Mouse (Mus musculus) ES-Bruce4 (cell line): ENCODE measurements at regions not wholly inside any gene's neighbourhood (a gene's known extent, or its start where the extent isn't known, plus 50 kb on each side); places are given as distances from the start of the nearest gene placed in this dataset.

Experiments
- CTCF ChIP-seq: IDR thresholded peaks from one replicate; pipeline ENCODE4 v1.8.1; 2011; ENCODE audit warnings: low read depth, low read length
- EP300 ChIP-seq: IDR thresholded peaks from 2 replicates; pipeline ENCODE4 v1.6.1; 2011; ENCODE audit warnings: low read depth, low read length; ENCODE audit not compliant: insufficient read depth
- POLR2A ChIP-seq: IDR thresholded peaks from one replicate; pipeline ENCODE4 v1.8.1; 2011; ENCODE audit warnings: low read length; ENCODE audit not compliant: insufficient read depth

DNA sequence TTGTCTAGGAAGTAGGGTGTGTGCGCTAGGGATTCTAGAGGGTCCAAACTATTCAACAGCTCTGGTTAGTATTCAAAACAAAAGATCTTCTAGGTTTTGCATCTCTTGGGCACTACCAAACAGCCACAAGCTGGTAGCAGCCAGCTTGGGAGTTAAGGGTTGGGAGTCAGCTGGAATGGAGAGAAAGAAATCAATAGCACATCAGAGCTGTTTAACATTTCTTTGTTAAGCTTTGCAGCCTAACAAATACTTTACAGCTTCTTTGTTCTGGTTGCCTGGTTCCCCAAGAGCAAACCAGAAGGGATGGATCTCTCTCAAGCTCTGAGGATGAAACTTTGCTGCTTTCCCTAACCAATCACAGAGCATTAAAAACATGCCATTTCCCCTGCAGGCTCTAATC is 162.3 kb upstream of the Atp5g3 start:
- no peak for TF ChIP-seq POLR2A
- TF ChIP-seq CTCF: no peak
- no peak for TF ChIP-seq EP300
